Mouse (Mus musculus) forebrain, embryonic 16.5 days (tissue): ENCODE data around the gene Tradd. TPM values are rescaled to one million over a fixed set of nuclear protein-coding genes. Genes with fewer than 3 reads are reported as not detected.
A peak's percentile ranks its signal among the peaks of the same experiment; 100 is the strongest.

Source experiments
- ATAC-seq: fragments of 200-750 bp; cut with Nextera tagmentation; 2 replicates; pipeline ENCODE4 v1.8.0; 2017; ENCODE audit warnings: mild to moderate bottlenecking, moderate library complexity
- H3K27ac ChIP-seq: fragments of 300-500 bp; sonication (generic); 2 replicates; pipeline ENCODE4 v1.5.1; 2014; ENCODE audit warnings: low read length, control low read depth
- H3K27me3 ChIP-seq: fragments of 300-500 bp; sonication (generic); replicated peaks from 2 replicates; pipeline ENCODE4 v1.6.1; 2014; ENCODE audit warnings: low read length; ENCODE audit not compliant: control insufficient read depth, insufficient read depth
- H3K36me3 ChIP-seq: fragments of 300-500 bp; sonication (generic); 2 replicates; pipeline ENCODE4 v1.6.1; 2014; ENCODE audit not compliant: control insufficient read depth, insufficient read depth
- H3K4me1 ChIP-seq: fragments of 300-500 bp; sonication (generic); replicated peaks from 2 replicates; pipeline ENCODE4 v1.6.1; 2014; ENCODE audit warnings: low read length; ENCODE audit not compliant: control insufficient read depth, insufficient read depth
- H3K4me2 ChIP-seq: fragments of 300-500 bp; sonication (generic); 2 replicates; pipeline ENCODE4 v1.6.1; 2014; ENCODE audit warnings: mild to moderate bottlenecking, low read length, control low read depth
- H3K4me3 ChIP-seq: fragments of 300-500 bp; sonication (generic); replicated peaks from 2 replicates; pipeline ENCODE4 v1.5.1; 2014; ENCODE audit warnings: mild to moderate bottlenecking, low read length, control low read depth
- H3K9ac ChIP-seq: fragments of 300-500 bp; sonication (generic); replicated peaks from 2 replicates; pipeline ENCODE4 v1.6.1; 2014; ENCODE audit warnings: low read depth, low read length, control low read depth
- H3K9me3 ChIP-seq: fragments of 300-500 bp; sonication (generic); 2 replicates; pipeline ENCODE4 v1.6.1; 2016; ENCODE audit warnings: low read length; ENCODE audit not compliant: control insufficient read depth
- WGBS: fragments of 180-500 bp; shearing (Covaris S2); extraction: QIAGEN DNeasy Blood & Tissue Kit; methylation state at CpG from one replicate; pipeline ENCODE4 v1.1.7; 2014; 5-methylcytosine and 5-hydroxymethylcytosine counted together
- polyA plus RNA-seq: library from polyadenylated mRNA; unstranded; fragments of >200 nt; fragmentation: Nextera tagmentation; extraction: Ambion mirVana; gene quantifications from 2 replicates; pipeline ENCODE4 v1.2.1, GENCODE M21; 2015

The Tradd gene
- polyA plus RNA-seq, 1 experiment from 2014 or later: 27.3 TPM

DNA sequence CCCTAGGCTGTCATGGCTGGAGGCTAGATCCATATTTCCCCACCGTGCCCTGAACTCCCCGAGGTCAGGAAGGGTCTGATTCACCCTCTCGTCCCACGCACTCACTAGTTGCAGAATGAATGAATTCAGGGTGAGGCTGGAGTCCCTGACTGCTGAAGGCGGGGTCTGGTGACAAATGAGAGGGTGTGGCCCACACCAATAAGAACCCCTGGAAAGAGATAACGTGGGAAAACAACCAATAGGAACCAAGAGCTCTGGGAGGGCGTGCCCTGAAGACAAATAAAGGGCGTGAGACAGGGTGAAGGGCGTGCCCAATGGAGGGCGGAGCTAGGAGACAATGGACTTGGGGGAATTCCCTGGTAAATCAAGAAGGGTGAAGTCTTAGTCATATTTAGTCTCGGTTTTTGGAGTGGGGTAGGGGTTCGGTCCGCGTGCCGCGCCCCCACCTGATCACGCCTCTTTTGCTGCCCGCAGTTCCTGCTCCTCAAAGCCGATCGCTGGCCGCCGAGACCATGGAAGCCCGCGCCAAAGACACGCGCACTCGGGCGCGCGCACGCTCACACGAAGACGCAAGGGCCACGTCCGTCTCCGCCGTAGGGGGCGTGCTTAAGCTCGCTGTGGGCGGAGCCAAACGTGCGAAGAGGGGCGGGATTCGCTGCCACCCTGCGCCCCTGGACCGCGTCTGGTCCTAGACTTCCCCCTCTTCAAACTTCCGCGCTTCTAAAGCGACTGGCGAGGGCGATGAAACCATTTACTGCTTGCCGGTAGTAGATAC, 24.7 kb upstream of the Tradd start:
- Histone ChIP-seq H3K4me3 (peak overlapping the region; percentile 61), H3K4me2 (peak overlapping the region; percentile 84), H3K36me3 (no peaks in the 10 kb centered on the region), H3K27me3 (no peaks in the 10 kb centered on the region), H3K9me3 (no peaks in the 10 kb centered on the region), H3K27ac (peak overlapping the region; percentile 91), H3K4me1 (peaks cover 50% of the 10 kb centered on the region), H3K9ac (peak overlapping the region; percentile 59)
- peak; percentile 91 for ATAC-seq
- under 1% methylated on average over 53 of the region's 53 CpGs for WGBS

DNA sequence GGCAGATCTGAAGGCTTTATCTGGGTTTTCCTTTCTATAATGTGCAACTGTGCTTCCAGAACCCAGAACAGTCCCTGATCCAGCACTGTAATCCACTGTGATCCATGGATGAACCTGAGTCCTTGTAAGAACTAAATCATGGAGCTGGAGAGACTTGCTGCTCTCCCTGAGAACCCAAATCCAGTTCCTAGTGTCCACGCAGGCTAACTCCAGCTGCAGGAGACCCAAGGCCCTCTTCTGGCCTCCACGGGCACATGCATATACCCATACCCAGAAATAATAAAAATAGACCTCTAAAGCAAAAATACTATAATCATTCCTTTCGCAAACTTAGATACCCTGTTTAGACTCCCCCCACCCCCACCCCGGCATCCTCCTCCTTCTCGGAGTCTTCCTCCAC, 23.8 kb upstream of the Tradd start:
- Histone ChIP-seq H3K4me1 (peaks cover 50% of the 10 kb centered on the region), H3K27ac (peak overlapping the region; percentile 91; the same call in 1 of the 2 replicates), H3K36me3 (no peaks in the 10 kb centered on the region), H3K9ac (peak overlapping the region; percentile 59), H3K4me2 (peak overlapping the region; percentile 84), H3K9me3 (no peaks in the 10 kb centered on the region), H3K27me3 (no peaks in the 10 kb centered on the region), H3K4me3 (peak overlapping the region; percentile 61)
- WGBS: 80% methylated on average over 5 of the region's 5 CpGs
- ATAC-seq: no peak

DNA sequence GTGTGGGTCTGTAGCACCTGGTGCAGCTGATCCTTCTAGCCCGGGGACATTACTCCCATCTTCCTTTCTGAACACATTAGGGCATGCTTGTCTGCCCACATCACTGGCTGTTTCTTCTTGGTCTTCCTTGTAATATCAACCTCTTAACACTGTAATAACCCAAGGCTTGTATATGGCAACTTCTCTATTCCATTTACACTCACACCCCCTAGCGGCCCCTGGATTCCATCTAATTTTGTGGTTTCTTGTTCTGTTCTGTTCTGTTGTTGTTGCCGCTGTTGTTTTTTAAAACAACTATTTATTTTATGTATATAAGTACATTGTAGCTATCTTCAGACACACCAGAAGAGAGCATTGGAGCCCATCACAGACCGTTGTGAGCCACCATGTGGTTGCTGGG, 22.5 kb upstream of the Tradd start:
- Histone ChIP-seq H3K36me3 (peaks cover 7% of the 10 kb centered on the region; the same call in 1 of the 2 replicates), H3K9me3 (no peaks in the 10 kb centered on the region), H3K27ac (no peak overlapping the region), H3K27me3 (no peaks in the 10 kb centered on the region), H3K4me3 (no peak overlapping the region), H3K4me2 (peak overlapping the region; percentile 84), H3K4me1 (peaks cover 50% of the 10 kb centered on the region), H3K9ac (no peak overlapping the region)
- no peak for ATAC-seq
- WGBS: 89% methylated on average over 4 of the region's 4 CpGs

DNA sequence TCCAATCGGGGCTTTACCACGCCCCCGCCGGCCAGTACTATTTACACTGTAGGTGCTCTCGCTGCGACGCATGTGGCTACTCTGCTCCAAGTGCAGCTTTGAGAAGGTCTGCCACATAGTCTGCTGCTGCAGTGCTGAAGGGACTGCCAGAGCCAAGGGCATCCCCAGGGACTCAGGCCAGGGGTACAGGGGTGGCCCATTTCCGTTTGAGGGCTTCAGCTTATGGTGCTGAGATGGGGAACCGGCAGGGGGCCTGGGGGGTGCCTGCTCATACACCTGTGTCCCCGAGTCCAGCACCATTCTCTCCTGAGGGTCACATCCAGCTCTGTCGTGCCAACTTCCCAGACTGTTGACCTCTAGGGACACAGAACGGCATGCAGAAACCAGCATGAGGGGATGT, 21.1 kb upstream of the Tradd start:
- Histone ChIP-seq H3K4me3 (no peak overlapping the region), H3K9me3 (no peaks in the 10 kb centered on the region), H3K9ac (no peak overlapping the region), H3K27me3 (no peaks in the 10 kb centered on the region), H3K36me3 (peaks cover 8% of the 10 kb centered on the region; the same call in 1 of the 2 replicates), H3K4me2 (no peak overlapping the region), H3K4me1 (peaks cover 46% of the 10 kb centered on the region), H3K27ac (no peak overlapping the region)
- ATAC-seq: no peak
- 46% methylated on average over 12 of the region's 12 CpGs for WGBS

DNA sequence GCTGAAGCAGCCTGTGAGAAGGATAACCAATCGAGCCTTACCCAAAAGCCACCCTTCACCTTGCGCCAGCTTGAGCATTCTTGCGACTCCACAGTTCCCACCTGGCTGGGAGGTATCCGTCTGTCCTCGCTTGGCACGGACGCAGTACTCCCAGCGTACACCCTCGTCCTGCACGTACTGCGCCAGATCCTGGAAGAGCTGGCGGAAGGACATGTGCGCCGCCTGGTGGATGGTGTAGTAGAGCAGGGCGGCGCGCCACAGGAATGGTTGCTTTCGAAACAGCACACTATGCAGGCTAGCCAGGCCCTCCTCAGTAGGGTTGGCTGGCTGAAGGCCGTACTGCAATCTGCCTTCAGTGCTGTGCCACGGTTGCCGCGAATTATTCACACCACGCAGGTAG, 18.7 kb upstream of the Tradd start:
- no peak overlapping the region for H3K27ac ChIP-seq
- H3K4me1 ChIP-seq: peaks cover 38% of the 10 kb centered on the region
- H3K4me3 ChIP-seq: no peak overlapping the region
- peaks cover 7% of the 10 kb centered on the region for H3K27me3 ChIP-seq
- H3K9ac ChIP-seq: no peak overlapping the region
- no peaks in the 10 kb centered on the region for H3K9me3 ChIP-seq
- H3K36me3 ChIP-seq: peaks cover 10% of the 10 kb centered on the region; the same call in 1 of the 2 replicates
- 19% methylated on average over 23 of the region's 23 CpGs for WGBS
- H3K4me2 ChIP-seq: no peak overlapping the region
- 0 out of 2 replicates have a peak, but pooled peaks have one; percentile 8 for ATAC-seq

DNA sequence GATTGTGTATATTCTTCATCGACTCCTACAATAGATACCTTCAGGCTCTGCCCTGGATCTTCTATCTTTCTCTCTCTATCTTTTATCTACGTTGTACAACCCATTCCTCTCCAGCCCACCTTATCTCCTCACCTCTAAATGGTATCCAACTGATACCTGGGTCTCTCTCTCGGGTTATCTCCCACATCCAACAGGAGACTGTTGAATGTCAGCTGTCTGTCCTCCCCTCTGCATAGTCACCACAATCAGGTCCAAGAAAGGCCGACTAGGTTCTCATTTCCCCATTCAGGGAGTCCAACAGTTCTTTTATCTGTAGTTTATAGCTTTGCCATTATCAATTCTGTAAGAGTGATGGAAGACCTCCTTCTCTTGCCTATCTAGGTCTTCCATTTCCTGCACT, 17.8 kb upstream of the Tradd start:
- H3K27ac ChIP-seq: no peak overlapping the region
- H3K9ac ChIP-seq: no peak overlapping the region
- H3K9me3 ChIP-seq: no peaks in the 10 kb centered on the region
- peaks cover 10% of the 10 kb centered on the region; the same call in 1 of the 2 replicates for H3K36me3 ChIP-seq
- no peak overlapping the region for H3K4me3 ChIP-seq
- no peak overlapping the region for H3K4me2 ChIP-seq
- WGBS: 97% methylated on average over 4 of the region's 4 CpGs
- no peak for ATAC-seq
- peaks cover 14% of the 10 kb centered on the region for H3K27me3 ChIP-seq
- H3K4me1 ChIP-seq: peaks cover 30% of the 10 kb centered on the region

DNA sequence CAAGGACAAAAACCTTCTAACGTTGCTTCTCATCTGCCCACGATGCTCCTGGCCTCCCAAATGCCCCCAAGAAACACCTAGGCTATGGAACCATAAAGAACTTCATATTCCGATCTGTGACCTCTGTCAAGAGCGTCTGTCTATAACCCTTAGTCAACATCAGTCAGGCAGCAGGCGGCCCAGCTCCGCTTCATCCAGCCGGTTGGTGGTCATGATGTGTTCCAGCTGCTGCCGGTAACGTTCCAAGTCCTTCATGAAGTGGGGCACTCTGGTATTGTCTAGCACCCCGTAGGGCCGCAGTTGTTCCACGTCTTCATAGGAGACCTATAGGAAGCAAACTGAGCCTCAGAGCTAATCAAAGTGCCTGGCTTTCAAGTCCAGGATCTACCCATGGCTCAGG, 17.4 kb upstream of the Tradd start:
- H3K4me1 ChIP-seq: peaks cover 26% of the 10 kb centered on the region
- no peak overlapping the region for H3K4me2 ChIP-seq
- H3K27ac ChIP-seq: no peak overlapping the region
- WGBS: 91% methylated on average over 12 of the region's 12 CpGs
- no peaks in the 10 kb centered on the region for H3K9me3 ChIP-seq
- no peak overlapping the region for H3K4me3 ChIP-seq
- peaks cover 10% of the 10 kb centered on the region; the same call in 1 of the 2 replicates for H3K36me3 ChIP-seq
- H3K9ac ChIP-seq: no peak overlapping the region
- no peak for ATAC-seq
- H3K27me3 ChIP-seq: peaks cover 18% of the 10 kb centered on the region

DNA sequence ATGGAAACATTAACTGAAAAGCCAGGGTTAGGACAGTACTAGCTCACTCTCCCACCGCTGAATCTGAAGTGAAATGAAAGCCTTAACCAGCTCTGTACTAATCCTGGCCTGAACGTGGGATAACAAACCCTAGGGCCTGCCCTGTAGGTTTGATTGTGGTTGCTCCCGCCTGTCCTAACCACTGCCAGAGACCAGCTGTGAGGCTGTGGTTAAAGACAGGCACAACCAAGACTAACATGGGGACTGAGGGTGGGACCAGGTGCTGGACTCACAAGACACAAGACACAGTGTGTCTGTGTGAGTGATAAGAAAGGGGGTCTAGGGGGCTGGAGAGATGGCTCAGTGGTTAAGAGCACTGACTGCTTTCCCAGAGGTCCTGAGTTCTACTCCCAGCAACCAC, 16.2 kb upstream of the Tradd start:
- Histone ChIP-seq H3K4me2 (no peak overlapping the region), H3K9ac (no peak overlapping the region), H3K4me1 (peaks cover 23% of the 10 kb centered on the region), H3K9me3 (no peaks in the 10 kb centered on the region), H3K36me3 (peaks cover 10% of the 10 kb centered on the region; the same call in 1 of the 2 replicates), H3K27me3 (peaks cover 28% of the 10 kb centered on the region), H3K4me3 (no peak overlapping the region), H3K27ac (no peak overlapping the region)
- 73% methylated on average over 3 of the region's 3 CpGs for WGBS
- ATAC-seq: no peak

DNA sequence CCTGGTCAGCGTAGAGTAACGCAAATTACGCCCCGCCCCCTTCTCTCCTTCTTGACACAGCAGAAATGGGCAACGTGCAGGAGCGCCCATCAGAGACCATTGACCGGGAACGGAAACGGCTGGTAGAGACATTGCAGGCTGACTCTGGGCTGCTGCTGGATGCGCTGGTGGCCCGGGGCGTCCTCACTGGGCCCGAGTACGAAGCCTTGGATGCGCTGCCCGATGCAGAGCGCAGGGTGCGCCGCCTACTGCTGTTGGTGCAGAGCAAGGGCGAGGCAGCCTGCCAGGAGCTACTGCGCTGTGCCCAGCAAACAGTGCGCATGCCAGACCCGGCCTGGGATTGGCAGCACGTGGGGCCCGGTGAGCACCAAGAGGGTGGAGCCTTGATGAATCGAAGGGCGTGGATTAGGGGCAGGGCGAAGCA, 14.5 kb upstream of the Tradd start:
- Histone ChIP-seq H3K4me3 (peak overlapping the region; percentile 15), H3K4me2 (peak overlapping the region; percentile 52), H3K4me1 (peaks cover 21% of the 10 kb centered on the region), H3K36me3 (peaks cover 10% of the 10 kb centered on the region; the same call in 1 of the 2 replicates), H3K27me3 (peaks cover 41% of the 10 kb centered on the region), H3K9ac (no peak overlapping the region; the same call in 1 of the 2 replicates), H3K9me3 (no peaks in the 10 kb centered on the region), H3K27ac (no peak overlapping the region)
- WGBS: under 1% methylated on average over 24 of the region's 28 CpGs
- ATAC-seq: peak; percentile 61
